Mouse (Mus musculus) heart, postnatal 36 days (tissue): ENCODE results near the gene Bola2. TPM values are rescaled to one million over a fixed set of nuclear protein-coding genes. Genes with fewer than 3 reads are reported as not detected.
A peak's percentile ranks its signal among the peaks of the same experiment; 100 is the strongest.
"Not testable (repeated sequence)": the region's sequence is repeated elsewhere in the genome, so short reads cannot be mapped to it uniquely, and the experiment has no call there.

Experiments used
- DNase-seq, 2 experiments: peaks; one replicate each; pipeline ENCODE4 v3.0.0; 2021 to 2022
- intact Hi-C: fragments of 180-260 bp; cut with DNase I; formaldehyde crosslinking; loops from one replicate; pipeline ENCODE4 v1.15.1; 2025
- total RNA-seq, 2 experiments: library from RNA; stranded (reverse); gene quantifications; 2 replicates each; pipeline ENCODE4 v1.2.3; 2021

Bola2 gene
- total RNA-seq, 2 experiments from 2014 or later = 47.0 to 60.8 TPM

- no peak for DNase-seq
Observed at GRCm38 (mm10) chr7:126681221-126681620, 14.0 kb upstream of the Bola2 start.

GRCm38 (mm10) chr7:126688156-126688555 lies 7.0 kb upstream of the Bola2 start:
- intact Hi-C loops, DNase-seq: not testable (repeated sequence)

More at GRCm38 (mm10) chr7:126681221-126681620, 14.0 kb upstream of the Bola2 start:
- intact Hi-C loops = no loop called here

DNA sequence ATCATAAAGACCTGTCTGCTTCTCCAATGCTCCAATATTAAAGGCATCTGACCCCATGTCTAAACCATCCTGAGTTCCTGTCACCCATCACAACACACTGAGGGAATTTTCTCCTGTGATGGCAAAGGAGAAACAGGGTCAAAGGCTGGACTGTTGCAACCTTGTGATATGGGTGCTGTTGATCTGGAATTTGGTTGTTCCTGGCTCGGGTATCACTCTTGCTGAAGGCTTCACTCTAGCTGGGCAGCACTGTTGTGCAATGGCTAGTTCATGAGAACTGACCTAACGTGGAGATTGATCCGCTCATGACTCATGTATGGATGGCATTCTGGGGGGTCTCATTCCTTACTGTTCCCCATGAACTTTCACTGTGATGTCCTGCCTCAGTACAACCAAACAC lies 6.2 kb upstream of the Bola2 start:
- no peak for DNase-seq
- intact Hi-C loops = no loop called here

- intact Hi-C loops = no loop called here
- no peak for DNase-seq
Observed at GRCm38 (mm10) chr7:126690737-126691136, 4.5 kb upstream of the Bola2 start.

DNA sequence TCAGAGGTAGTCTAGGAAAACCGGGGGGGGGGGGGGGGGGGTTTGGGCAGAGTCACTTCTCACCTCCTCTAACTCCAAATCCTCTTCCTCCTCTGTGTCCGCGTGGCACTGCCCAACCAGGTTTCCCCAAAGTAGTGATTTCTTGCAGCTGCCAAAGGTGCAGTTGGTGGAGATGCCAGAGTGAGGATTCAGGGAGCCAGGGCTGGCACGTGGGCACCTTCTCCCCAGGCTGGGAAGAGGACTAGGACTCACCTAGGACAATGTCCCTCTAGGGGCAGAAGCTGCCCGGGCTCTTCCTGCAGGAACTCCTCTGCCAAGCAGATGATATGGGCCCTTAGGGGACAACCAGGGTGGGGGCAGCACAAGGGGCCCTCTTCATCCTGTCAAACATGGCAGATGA lies 3.5 kb upstream of the Bola2 start:
- intact Hi-C loops = no loop called here
- no peak for DNase-seq

- intact Hi-C loops = no loop called here
- no peak for DNase-seq
Observed at GRCm38 (mm10) chr7:126692426-126692825, 2.8 kb upstream of the Bola2 start.

GRCm38 (mm10) chr7:126693256-126693655 lies 1.9 kb upstream of the Bola2 start:
- intact Hi-C loops = no loop called here
- peak; percentile 85 to 93 for DNase-seq

DNA sequence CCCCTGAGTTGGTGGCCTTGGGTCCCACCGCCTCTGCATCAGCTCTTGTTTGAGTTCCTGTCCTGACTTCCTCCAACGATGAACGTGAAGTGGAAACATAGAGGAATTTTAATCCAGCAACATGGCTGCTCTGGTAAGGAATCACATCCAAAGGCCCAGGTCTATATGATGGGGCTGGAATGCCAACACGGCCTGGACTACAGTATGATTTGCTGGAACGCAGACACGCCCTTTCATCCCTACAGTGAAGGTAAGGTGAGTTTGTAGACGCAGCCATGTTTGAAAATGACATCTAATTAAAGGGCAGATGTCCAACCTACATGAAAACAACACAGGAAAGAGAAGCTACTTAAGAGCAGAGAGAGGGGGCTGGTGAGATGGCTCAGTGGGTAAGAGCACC lies 1.4 kb upstream of the Bola2 start:
- DNase-seq = no peak
- intact Hi-C loops = no loop called here

GRCm38 (mm10) chr7:126694441-126695051 lies 655 bp upstream of the Bola2 start:
- intact Hi-C loops = loop anchor here (1.0 to 5.0 kb wide), 4 partner anchors 50 to 292 kb away; partner anchors contain the start of genes Ppp4c and Sh2b1
- DNase-seq = no peak

GRCm38 (mm10) chr7:126695631-126696207 lies 518 bp downstream of the Bola2 start, which contains the start of gene Slx1b:
TSS of gene Slx1b (minus strand) at chr7:126695784.
- intact Hi-C loops = loop anchor here (1.0 to 5.0 kb wide), 5 partner anchors 51 to 293 kb away; partner anchors contain the start of genes Apobr, Cln3, Ppp4c and Sh2b1
- DNase-seq = peak; percentile 94 to 95

DNA sequence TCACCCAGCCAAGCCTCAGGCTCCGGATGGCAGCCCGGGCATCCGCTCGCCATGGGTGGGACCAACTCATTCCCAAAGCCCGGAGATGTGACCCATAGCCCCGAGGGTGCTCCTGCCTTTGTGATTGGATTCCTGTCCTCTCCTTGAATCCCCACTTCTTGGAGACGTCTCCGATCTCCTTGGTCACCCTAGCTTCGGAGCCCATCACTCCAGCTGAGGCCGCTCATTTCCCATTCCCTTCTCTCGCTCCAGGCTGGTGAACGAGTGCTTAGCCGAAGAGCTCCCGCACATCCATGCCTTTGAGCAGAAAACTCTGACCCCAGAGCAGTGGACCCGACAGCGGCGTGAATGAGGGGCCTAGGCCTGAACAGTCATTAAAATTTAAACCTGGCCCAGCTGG lies 1.1 kb downstream of the Bola2 start:
- DNase-seq = no peak
- intact Hi-C loops = loop anchor here (2.0 to 5.0 kb wide), 4 partner anchors 96 to 294 kb away; partner anchors contain the start of genes Apobr, Cln3, Ppp4c and Sh2b1

DNA sequence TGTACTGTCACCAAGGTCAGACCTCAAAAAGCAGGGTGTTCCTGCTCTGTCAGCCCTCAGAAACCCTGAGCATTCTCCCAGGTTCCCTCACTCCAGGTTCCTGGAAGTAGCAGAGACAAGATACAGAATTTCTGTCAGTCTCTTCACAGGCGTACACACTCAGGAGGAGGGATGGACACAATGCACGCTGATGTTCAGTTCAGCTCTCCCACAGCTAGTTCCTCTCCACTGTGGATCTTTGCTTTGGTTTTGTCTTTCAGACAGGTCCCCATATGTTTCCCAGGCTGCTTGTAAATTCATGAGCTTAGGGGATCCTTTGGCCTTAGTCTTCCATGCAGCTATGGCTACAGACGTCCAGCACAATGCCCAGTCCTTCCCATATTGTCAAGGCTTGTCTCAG lies 1.7 kb downstream of the Bola2 start:
- intact Hi-C loops = loop anchor here (2.0 to 5.0 kb wide), 4 partner anchors 95 to 295 kb away; partner anchors contain the start of genes Apobr, Cln3, Ppp4c and Sh2b1
- DNase-seq = no peak

- DNase-seq = no peak
- intact Hi-C loops = loop anchor here (2.0 to 5.0 kb wide), 4 partner anchors 94 to 296 kb away; partner anchors contain the start of genes Apobr, Cln3, Ppp4c and Sh2b1
Observed at GRCm38 (mm10) chr7:126697838-126698237, 2.6 kb downstream of the Bola2 start.

GRCm38 (mm10) chr7:126700063-126701015 lies 5.1 kb downstream of the Bola2 start:
- intact Hi-C loops = no loop called here
- DNase-seq = no peak

- intact Hi-C loops = no loop called here
Observed at GRCm38 (mm10) chr7:126701070-126701469, 5.9 kb downstream of the Bola2 start.

DNA sequence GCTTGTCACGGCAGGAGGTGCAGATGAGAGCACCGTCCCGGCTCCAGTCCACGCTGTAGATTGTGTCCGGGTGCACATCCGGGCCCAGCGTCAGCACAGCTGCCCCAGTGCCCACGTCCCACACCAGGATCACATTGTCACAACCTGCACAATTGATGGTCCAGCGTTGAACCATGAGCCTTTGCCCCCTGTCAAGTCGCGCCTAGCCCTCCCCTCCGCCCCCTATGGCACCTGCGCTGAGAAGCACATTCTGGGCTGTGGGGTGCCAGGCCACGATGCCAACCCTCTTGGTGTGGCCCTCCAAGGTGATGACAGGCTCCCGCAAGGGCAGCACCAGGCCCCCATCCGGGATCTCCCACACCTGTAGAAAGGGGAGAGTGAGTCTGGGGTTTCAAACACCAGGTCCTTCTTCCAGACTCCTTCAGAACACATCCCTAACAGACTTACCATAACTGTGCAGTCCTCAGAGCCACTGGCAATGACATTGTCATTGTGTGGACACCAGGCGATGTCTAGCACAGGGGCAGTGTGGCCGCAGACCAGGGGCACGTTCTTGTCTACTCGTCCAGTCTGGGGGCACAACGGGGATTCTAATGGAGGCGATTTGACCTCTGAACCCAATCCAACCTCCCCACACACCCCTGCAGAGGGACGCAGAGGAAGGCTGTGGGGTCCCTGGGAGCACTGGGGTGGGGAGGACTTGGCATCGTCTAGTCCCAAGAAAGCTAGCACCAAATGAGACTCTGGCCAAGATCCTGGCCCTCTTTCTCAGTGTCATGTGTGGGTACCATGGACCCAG lies 6.6 kb downstream of the Bola2 start:
- DNase-seq = no peak
- intact Hi-C loops = no loop called here

More at GRCm38 (mm10) chr7:126701070-126701469, 5.9 kb downstream of the Bola2 start:
- DNase-seq = peak; percentile 87 to 94

GRCm38 (mm10) chr7:126702358-126702757 lies 7.2 kb downstream of the Bola2 start:
- intact Hi-C loops = no loop called here
- DNase-seq = no peak

- intact Hi-C loops = no loop called here
- DNase-seq = no peak
Observed at GRCm38 (mm10) chr7:126702861-126703756, 7.9 kb downstream of the Bola2 start.

GRCm38 (mm10) chr7:126703757-126704077 lies 8.5 kb downstream of the Bola2 start:
- no peak for DNase-seq
- intact Hi-C loops = no loop called here
